Mouse (Mus musculus): ENCODE data around the gene Rd3. TPM values are rescaled to one million over a fixed set of nuclear protein-coding genes. Genes with fewer than 3 reads are reported as not detected.

The Rd3 gene
- polyA plus RNA-seq, 1 experiment from 2014 or later = not detected

DNA sequence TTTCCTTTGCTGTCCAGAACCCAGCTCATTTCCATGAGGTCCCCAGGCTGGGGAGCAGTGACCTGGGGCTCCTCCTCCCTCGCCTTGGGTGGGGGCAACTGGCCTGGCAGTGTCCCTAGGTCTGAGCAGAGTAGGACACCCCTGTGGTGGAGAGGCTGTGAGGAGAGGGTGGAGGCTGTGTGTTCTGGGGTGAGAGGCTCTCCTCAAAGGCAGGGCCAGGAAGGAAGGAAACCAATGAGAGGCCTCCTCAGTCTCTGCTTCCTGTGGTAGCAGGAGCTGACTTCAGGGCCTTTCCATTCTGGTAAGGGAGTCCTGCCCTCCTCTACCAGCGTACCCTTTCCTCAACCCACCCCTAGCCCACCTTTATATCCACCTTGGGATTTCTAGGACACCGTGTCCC lies 20.9 kb upstream of the Rd3 start:
- no peaks in the 10 kb centered on the region for H3K9me3 ChIP-seq (ENCODE audit: control insufficient read depth, low read length)
- DNase-seq (ENCODE audit: low spot score) (no peak), ATAC-seq (ENCODE audit: insufficient number of reproducible peaks, low FRiP score, low TSS enrichment, low read depth) (peak; percentile 39; the same call in 1 of the 2 replicates)
- H3K27ac ChIP-seq (replicated peaks; ENCODE audit: low read depth, low read length) = no peak overlapping the region
- no peaks in the 10 kb centered on the region for H3K27me3 ChIP-seq (ENCODE audit: control insufficient read depth, insufficient read depth, low read length)
- no peak overlapping the region for H3K4me3 ChIP-seq (ENCODE audit: low read depth, low read length)
- H3K4me1 ChIP-seq (ENCODE audit: control insufficient read depth, insufficient read depth, low read length) = no peaks in the 10 kb centered on the region
- WGBS = 77% methylated on average over 3 of the region's 3 CpGs
- no peak overlapping the region for H3K4me2 ChIP-seq (ENCODE audit: low read depth, severe bottlenecking)
- H3K9ac ChIP-seq (ENCODE audit: low read length) = no peak overlapping the region
- no peaks in the 10 kb centered on the region for H3K36me3 ChIP-seq (ENCODE audit: control insufficient read depth, insufficient read depth, low read length)

DNA sequence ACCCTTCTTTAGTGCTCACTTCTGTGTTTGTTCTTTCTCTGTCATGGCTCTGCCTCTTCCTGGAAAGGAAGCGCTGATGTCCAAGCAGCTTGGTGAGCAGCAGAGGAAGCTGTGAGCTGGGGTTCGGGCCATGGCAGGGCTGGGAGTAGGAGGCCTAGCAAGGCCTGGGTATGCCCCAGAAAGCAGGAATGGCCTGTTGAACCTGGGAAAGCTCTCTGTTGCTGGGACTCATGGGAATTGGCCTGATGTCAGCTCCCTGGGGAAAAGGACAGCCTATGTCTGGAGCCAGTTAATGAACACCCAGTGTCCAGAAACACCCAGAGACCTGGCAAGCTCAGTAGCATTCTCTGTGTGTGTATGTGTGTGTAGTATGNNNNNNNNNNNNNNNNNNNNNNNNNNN lies 20.3 kb upstream of the Rd3 start:
- Histone ChIP-seq H3K4me3 (ENCODE audit: low read depth, low read length) (no peak overlapping the region), H3K27ac (replicated peaks; ENCODE audit: low read depth, low read length) (no peak overlapping the region), H3K9ac (ENCODE audit: low read length) (no peak overlapping the region), H3K9me3 (ENCODE audit: control insufficient read depth, low read length) (no peaks in the 10 kb centered on the region), H3K4me2 (ENCODE audit: low read depth, severe bottlenecking) (no peak overlapping the region), H3K4me1 (ENCODE audit: control insufficient read depth, insufficient read depth, low read length) (no peaks in the 10 kb centered on the region), H3K27me3 (ENCODE audit: control insufficient read depth, insufficient read depth, low read length) (no peaks in the 10 kb centered on the region), H3K36me3 (ENCODE audit: control insufficient read depth, insufficient read depth, low read length) (no peaks in the 10 kb centered on the region)
- DNase-seq (ENCODE audit: low spot score) (no peak), ATAC-seq (ENCODE audit: insufficient number of reproducible peaks, low FRiP score, low TSS enrichment, low read depth) (no peak)
- whole genome bisulfite sequencing = 86% methylated on average over 2 of the region's 2 CpGs

GRCm38 (mm10) chr1:191957321-191957720 lies 19.8 kb upstream of the Rd3 start:
- Histone ChIP-seq H3K36me3 (ENCODE audit: control insufficient read depth, insufficient read depth, low read length) (no peaks in the 10 kb centered on the region), H3K27me3 (ENCODE audit: control insufficient read depth, insufficient read depth, low read length) (no peaks in the 10 kb centered on the region), H3K4me1 (ENCODE audit: control insufficient read depth, insufficient read depth, low read length) (no peaks in the 10 kb centered on the region), H3K4me3 (ENCODE audit: low read depth, low read length) (no peak overlapping the region), H3K4me2 (ENCODE audit: low read depth, severe bottlenecking) (no peak overlapping the region), H3K9ac (ENCODE audit: low read length) (no peak overlapping the region), H3K9me3 (ENCODE audit: control insufficient read depth, low read length) (no peaks in the 10 kb centered on the region), H3K27ac (replicated peaks; ENCODE audit: low read depth, low read length) (no peak overlapping the region)
- no peak for DNase-seq (ENCODE audit: low spot score)
- ATAC-seq (ENCODE audit: insufficient number of reproducible peaks, low FRiP score, low TSS enrichment, low read depth) = no peak
- WGBS = 93% methylated on average over 3 of the region's 3 CpGs

DNA sequence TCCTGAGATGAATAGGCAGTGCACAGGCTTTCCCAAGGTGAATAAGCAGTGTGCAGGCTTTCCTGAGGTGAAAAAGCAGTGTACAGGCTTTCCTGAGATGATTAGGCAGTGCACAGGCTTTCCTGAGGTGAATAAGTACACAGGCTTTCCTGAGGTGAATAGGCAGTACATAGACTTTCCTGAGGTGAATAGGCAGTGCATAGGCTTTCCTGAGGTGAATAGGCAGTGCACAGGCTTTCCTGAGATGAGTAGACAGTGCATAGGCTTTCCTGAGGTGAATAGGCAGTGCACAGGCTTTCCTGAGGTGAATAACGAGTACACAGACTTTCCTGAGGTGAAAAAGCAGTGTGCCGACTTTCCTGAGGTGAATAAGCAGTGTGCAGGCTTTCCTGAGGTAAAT lies 16.2 kb upstream of the Rd3 start:
- 73% methylated on average over 2 of the region's 2 CpGs for WGBS

DNA sequence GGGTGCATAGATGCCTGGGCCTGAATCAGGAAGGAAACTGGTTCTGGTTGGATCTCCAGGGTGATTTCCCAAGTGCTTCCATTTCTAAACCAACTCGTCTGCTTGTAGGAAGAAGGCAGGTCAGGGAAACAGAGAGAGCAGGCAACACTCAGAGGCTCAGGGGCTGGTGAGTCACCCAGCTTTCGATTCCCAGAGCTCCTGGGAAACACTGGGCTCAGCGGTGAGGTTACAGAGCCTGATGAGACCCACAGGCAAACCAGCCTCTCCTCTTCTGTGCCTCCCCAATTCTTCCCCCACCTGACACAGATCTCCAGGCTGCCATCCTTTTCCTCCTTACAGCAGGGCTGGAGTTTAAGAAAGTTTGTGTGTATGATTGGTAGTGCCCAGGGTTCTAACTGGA lies 13.8 kb upstream of the Rd3 start:
- 92% methylated on average over 3 of the region's 3 CpGs for WGBS
- H3K4me3 ChIP-seq (ENCODE audit: low read depth, low read length) = no peak overlapping the region
- ATAC-seq (ENCODE audit: insufficient number of reproducible peaks, low FRiP score, low TSS enrichment, low read depth) (no peak), DNase-seq (ENCODE audit: low spot score) (no peak)
- no peak overlapping the region for H3K4me2 ChIP-seq (ENCODE audit: low read depth, severe bottlenecking)
- no peaks in the 10 kb centered on the region for H3K27me3 ChIP-seq (ENCODE audit: control insufficient read depth, insufficient read depth, low read length)
- H3K9ac ChIP-seq (ENCODE audit: low read length) = no peak overlapping the region
- H3K4me1 ChIP-seq (ENCODE audit: control insufficient read depth, insufficient read depth, low read length) = no peaks in the 10 kb centered on the region
- H3K36me3 ChIP-seq (ENCODE audit: control insufficient read depth, insufficient read depth, low read length) = no peaks in the 10 kb centered on the region
- no peaks in the 10 kb centered on the region for H3K9me3 ChIP-seq (ENCODE audit: control insufficient read depth, low read length)
- H3K27ac ChIP-seq (replicated peaks; ENCODE audit: low read depth, low read length) = no peak overlapping the region

More for the DNA sequence above, 16.2 kb upstream of the Rd3 start:
- Histone ChIP-seq H3K4me2 (ENCODE audit: low read depth, severe bottlenecking) (no peak overlapping the region), H3K36me3 (ENCODE audit: control insufficient read depth, insufficient read depth, low read length) (no peaks in the 10 kb centered on the region), H3K9me3 (ENCODE audit: control insufficient read depth, low read length) (no peaks in the 10 kb centered on the region), H3K27me3 (ENCODE audit: control insufficient read depth, insufficient read depth, low read length) (no peaks in the 10 kb centered on the region), H3K9ac (ENCODE audit: low read length) (no peak overlapping the region), H3K27ac (replicated peaks; ENCODE audit: low read depth, low read length) (no peak overlapping the region), H3K4me1 (ENCODE audit: control insufficient read depth, insufficient read depth, low read length) (no peaks in the 10 kb centered on the region), H3K4me3 (ENCODE audit: low read depth, low read length) (no peak overlapping the region)
- DNase-seq (ENCODE audit: low spot score) (no peak), ATAC-seq (ENCODE audit: insufficient number of reproducible peaks, low FRiP score, low TSS enrichment, low read depth) (no peak)

DNA sequence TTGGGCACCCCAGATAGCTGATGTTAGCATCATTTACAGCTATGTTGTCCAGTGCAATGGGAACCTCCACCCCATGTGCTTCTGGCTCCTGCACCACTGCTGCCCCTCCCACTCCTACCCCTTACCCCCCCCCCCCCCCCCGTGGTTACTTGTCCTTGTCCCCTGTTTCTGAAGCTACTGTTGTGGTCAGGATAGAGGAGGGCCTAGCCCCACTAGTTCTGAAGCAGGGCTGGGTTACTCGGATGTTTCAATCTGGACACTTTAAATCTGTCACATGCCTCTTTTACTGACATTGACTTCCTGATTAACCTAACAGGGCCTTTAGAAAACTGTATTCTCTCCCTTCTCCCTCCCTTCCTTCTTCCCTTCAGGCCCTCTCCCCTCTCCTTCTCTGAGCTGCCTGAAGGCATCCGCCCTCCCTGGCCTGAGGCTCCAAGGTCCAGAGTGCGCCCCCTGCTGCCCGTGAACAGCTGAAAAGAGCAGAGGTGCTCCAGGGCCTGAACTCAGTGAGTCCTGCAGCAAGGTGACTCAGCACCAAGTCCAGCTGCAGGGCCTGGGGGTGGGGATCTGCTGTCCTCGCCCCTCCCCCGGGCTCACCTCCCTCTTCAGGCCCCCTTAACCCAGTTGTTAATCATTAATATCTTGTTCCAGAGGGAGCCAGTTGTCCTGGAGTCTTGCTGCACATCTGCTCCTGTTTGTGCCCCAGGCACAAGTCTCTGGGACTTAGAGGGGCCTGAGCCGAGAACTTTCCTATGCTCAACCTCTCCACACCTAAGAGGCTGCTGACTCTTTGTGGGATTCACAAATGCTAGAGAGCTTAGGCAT lies 13.0 kb upstream of the Rd3 start:
- H3K27me3 ChIP-seq (ENCODE audit: control insufficient read depth, insufficient read depth, low read length) = no peaks in the 10 kb centered on the region
- no peaks in the 10 kb centered on the region for H3K36me3 ChIP-seq (ENCODE audit: control insufficient read depth, insufficient read depth, low read length)
- H3K4me1 ChIP-seq (ENCODE audit: control insufficient read depth, insufficient read depth, low read length) = no peaks in the 10 kb centered on the region
- ATAC-seq (ENCODE audit: insufficient number of reproducible peaks, low FRiP score, low TSS enrichment, low read depth) (peak; percentile 70; the same call in 1 of the 2 replicates), DNase-seq (ENCODE audit: low spot score) (peak; percentile 88)
- no peak overlapping the region for H3K27ac ChIP-seq (replicated peaks; ENCODE audit: low read depth, low read length)
- H3K9ac ChIP-seq (ENCODE audit: low read length) = no peak overlapping the region
- no peak overlapping the region for H3K4me2 ChIP-seq (ENCODE audit: low read depth, severe bottlenecking)
- H3K4me3 ChIP-seq (ENCODE audit: low read depth, low read length) = no peak overlapping the region
- no peaks in the 10 kb centered on the region for H3K9me3 ChIP-seq (ENCODE audit: control insufficient read depth, low read length)
- 22% methylated on average over 8 of the region's 8 CpGs for WGBS

DNA sequence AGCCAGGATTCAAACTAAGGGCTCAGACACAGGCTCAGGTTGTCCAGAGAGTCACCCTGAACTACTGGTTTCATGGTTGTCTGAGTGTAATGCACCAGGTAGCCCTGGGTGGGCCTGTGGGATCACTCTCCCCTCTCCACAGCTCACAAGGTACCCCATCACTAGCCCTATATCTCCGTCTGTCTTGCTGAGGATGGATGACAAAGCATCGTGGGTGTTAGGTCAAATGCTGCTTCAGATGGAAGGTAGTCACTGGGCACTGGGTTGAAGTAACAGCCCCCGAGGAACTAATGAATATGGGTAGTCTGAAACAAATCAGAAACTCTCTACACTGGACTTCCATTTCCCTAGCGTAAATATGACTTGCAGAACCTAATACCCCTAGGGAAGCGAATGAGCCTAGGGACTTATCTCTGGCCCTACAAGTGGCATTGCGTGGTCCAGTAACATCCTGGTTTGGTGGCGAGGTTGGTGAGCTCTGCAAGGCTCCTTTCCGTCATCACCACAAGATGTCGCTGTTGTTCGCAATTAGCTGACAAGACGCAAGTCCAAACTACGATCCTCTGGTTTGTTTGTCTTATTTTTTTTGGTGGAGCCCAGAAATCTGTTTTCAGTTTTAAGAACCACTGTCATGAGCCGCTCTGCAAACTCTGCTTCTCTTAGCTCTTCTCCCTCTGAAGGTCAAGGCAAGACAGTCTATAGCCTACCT lies 12.2 kb upstream of the Rd3 start:
- no peak overlapping the region for H3K4me2 ChIP-seq (ENCODE audit: low read depth, severe bottlenecking)
- no peak overlapping the region for H3K4me3 ChIP-seq (ENCODE audit: low read depth, low read length)
- no peaks in the 10 kb centered on the region for H3K9me3 ChIP-seq (ENCODE audit: control insufficient read depth, low read length)
- 20% methylated on average over 13 of the region's 13 CpGs for WGBS
- no peak overlapping the region for H3K27ac ChIP-seq (replicated peaks; ENCODE audit: low read depth, low read length)
- no peak overlapping the region for H3K9ac ChIP-seq (ENCODE audit: low read length)
- 0 out of 2 replicates have a peak, but pooled peaks have one; percentile 39 for ATAC-seq (ENCODE audit: insufficient number of reproducible peaks, low FRiP score, low TSS enrichment, low read depth)
- DNase-seq (ENCODE audit: low spot score) = peak; percentile 87
- no peaks in the 10 kb centered on the region for H3K27me3 ChIP-seq (ENCODE audit: control insufficient read depth, insufficient read depth, low read length)
- H3K36me3 ChIP-seq (ENCODE audit: control insufficient read depth, insufficient read depth, low read length) = no peaks in the 10 kb centered on the region
- H3K4me1 ChIP-seq (ENCODE audit: control insufficient read depth, insufficient read depth, low read length) = no peaks in the 10 kb centered on the region

GRCm38 (mm10) chr1:191969939-191970338 lies 7.2 kb upstream of the Rd3 start:
- no peak for ATAC-seq (ENCODE audit: insufficient number of reproducible peaks, low FRiP score, low TSS enrichment, low read depth)
- no peak for DNase-seq (ENCODE audit: low spot score)
- no peak overlapping the region for H3K4me3 ChIP-seq (ENCODE audit: low read depth, low read length)
- no peaks in the 10 kb centered on the region for H3K36me3 ChIP-seq (ENCODE audit: control insufficient read depth, insufficient read depth, low read length)
- H3K9ac ChIP-seq (ENCODE audit: low read length) = no peak overlapping the region
- H3K27ac ChIP-seq (replicated peaks; ENCODE audit: low read depth, low read length) = no peak overlapping the region
- no peaks in the 10 kb centered on the region for H3K9me3 ChIP-seq (ENCODE audit: control insufficient read depth, low read length)
- H3K4me2 ChIP-seq (ENCODE audit: low read depth, severe bottlenecking) = no peak overlapping the region
- no peaks in the 10 kb centered on the region for H3K4me1 ChIP-seq (ENCODE audit: control insufficient read depth, insufficient read depth, low read length)
- 71% methylated on average over 5 of the region's 5 CpGs for WGBS
- H3K27me3 ChIP-seq (ENCODE audit: control insufficient read depth, insufficient read depth, low read length) = no peaks in the 10 kb centered on the region
